Mouse (Mus musculus) left cerebral cortex, postnatal 36 days (tissue): Measurements from ENCODE around the gene Sec22b. TPM values are rescaled to one million over a fixed set of nuclear protein-coding genes. Genes with fewer than 3 reads are reported as not detected.

Source experiments
- DNase-seq, 2 experiments: peaks; one replicate each; pipeline ENCODE4 v3.0.0; 2021 to 2022; ENCODE audit warnings: low spot score in 2 of 2, mixed read lengths in 1 of 2
- intact Hi-C: fragments of 180-260 bp; cut with DNase I; formaldehyde crosslinking; loops from one replicate; pipeline ENCODE4 v1.15.1; 2025
- total RNA-seq, 2 experiments: library from RNA; stranded (reverse); gene quantifications; 2 replicates each; pipeline ENCODE4 v1.2.3; 2021

The Sec22b gene
- total RNA-seq, 2 experiments from 2014 or later = 72.5 to 79.6 TPM

DNA sequence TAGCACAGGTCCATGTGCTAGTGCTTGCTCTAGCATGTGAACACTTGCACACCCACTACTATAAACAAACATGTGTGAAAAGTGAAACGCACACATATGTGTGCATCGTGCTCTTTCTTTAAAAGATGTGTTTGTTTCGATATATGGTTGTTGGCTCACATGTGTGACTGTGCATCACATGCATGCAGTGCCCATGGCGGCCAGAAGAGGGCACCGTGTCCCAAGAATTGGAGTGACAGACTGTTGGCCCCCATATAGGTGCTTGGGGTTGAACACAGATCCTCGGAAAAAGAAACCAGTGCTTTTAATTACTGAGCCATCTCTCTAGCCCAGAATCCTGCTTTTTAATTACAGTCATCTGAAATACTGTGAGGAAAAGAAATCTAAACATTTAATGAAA is 6.3 kb upstream of the Sec22b start:
- intact Hi-C loops = no loop called here
- no peak for DNase-seq

DNA sequence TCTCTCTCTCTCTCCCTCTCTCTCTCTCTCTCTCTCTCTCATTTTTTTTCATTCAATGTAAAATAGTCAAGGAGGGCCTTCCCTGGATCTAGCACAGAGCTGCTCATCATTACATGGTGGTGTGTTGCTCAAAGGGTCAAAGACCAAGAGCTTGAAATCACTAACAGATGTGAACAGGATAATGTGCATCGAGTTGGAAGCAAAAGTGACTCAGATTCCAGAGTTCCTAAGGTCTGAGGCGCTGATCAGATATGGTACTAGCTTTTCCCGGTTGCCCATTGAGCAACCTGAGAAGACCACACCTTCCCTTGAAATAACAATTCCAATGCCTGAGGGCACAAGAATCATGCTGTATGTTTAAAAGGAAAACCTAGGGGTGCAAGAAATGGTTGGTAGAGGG is 2.6 kb upstream of the Sec22b start:
- intact Hi-C loops = no loop called here
- no peak for DNase-seq

DNA sequence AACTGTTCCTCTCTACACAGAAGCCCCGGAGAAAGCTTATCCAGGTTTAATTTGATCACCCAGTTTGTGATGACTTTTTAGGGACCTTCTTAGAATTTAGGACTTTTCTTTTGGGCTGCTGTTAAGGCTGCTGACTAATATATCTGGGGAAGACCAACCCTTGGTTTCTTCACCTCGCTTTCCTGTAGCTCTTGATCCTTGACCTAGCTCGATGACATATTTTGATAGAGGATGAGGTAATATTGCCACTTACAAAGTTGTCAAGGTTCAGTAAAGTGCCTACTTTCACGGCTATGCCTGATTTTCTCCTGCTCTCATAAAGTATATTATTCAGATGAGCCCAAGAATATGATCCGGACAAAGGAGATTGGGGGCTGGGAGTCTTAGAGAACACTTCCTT is 596 bp downstream of the Sec22b start:
- intact Hi-C loops = no loop called here
- DNase-seq = no peak

DNA sequence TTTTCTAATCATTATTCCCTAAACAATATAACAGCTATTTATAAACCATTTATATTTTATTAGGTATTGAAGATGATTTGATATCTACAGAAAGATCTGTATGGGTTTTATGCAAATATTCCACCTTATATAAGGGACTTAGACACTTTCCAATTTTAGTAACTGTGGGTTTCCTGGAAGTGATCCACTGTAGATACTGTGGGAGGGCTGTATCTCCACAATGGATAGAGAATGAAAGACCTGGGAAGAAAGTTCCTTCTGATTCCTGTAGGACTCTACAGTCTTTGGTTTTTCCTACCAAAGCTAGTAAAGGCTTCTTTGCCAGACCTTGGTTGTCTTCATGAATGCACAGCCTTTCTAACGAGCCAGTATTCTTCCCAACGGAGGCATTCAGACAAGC is 8.7 kb downstream of the Sec22b start:
- intact Hi-C loops = no loop called here
- DNase-seq = no peak

DNA sequence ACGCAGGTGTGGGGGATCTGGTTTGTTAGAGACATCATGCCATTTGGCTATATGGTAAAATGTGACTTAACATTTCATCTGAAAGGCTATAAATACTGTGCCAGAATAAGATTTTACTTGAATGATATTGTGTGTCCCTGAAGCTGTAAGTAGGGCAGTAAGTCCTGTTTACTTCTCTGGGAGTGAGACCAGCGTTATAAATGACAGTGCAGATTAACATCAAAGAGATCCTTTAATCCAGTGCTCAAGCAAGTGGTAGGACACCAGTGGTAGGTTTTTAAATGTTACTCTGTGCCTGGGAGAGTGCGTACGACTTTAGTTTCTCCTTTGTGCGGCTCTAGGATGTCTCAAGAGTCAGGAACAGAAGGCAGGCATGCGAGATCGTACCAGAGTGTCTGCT is 10.1 kb downstream of the Sec22b start:
- intact Hi-C loops = no loop called here

DNA sequence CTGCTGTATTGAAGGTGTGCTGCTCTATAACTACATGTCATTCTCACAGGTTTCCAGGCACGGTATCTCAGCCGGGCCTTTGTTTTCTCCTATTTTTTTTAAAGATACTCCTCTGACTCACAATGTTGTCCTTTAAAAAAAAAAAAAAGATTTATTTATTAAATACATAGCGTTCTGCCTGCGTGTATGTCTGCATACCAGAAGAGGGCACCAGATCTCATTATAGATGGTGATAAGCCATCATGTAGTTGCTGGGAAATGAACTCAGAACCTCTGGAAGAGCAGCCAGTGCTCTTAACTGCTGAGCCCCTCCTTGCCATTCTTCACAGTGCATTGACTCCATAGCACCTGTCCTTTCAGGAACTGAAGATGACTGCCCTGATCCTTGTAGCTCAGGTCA is 14.1 kb downstream of the Sec22b start:
- no peak for DNase-seq
- intact Hi-C loops = no loop called here

More for the DNA sequence above, 10.1 kb downstream of the Sec22b start:
- no peak for DNase-seq

DNA sequence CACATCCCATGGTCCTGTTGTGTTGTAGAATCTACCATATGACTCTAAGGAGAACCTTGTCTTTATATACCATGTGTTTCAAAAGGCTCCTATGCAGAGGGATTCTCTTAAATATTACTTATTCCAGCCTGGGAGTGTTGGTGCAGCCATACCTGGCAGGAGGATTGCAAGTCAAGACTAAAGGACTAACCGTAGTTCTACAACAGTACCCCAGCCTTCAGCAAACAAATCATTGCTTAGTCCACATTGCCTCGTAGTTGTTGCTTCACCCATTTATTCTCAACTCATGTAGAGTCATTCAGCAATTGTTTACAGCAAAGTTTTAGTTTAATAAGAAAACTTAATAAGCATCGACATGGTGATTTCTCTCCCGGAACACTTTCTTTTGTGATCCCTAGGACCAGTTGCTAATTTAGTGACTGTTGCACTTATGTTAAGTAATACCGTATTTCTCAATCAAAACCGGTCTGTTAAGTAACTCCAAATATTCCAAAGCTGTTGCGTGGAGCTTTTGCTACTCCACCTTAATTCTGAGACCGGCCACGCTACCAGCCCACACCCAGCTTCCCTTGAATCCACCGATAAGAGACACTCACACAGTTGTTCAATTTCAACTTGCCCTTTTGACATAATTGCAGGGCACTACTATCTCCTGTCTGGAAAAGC is 18.0 kb downstream of the Sec22b start:
- intact Hi-C loops = no loop called here
- no peak for DNase-seq

DNA sequence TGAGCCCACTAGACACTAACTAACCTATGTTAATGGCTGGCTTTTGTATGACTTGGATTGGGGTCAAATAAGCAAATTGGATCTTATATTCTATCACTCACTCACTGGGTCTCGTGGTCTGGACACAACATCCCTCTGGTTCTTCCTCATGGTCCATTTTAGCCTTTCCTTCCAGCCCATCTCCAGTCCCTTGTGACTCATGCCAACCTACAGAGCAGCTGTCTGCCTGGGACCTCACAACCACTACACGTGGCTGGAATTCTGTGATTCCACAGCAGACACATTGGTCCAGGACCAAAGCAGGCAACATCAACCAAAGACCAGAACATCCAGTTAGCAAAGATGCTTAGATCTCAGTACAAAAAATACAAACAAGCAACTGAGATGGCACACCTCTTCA is 24.3 kb downstream of the Sec22b start:
- DNase-seq = no peak
- intact Hi-C loops = loop anchor here (5.0 kb wide), 1 partner anchor 387 kb away; no protein-coding TSS in a partner anchor

DNA sequence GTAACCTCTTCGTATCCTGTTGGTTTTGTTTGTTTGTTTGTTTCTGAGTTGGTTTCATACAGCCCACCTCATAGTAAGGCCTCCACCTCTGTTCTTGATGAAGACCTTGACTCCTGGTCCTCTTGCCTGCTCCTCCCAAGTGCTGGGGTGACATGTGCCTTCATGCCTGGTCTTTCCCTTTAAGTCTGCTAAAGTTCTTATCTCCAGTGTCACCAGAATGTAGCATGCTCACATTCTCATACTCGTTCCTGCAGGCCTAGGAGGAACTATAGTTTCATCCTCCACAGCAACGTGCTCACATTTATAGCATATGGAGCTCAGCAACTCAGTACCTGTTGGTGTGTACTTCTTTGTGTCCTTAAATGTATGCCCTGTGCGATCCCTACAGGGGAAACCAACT is 26.3 kb downstream of the Sec22b start:
- no peak for DNase-seq
- intact Hi-C loops = loop anchor here (5.0 kb wide), 1 partner anchor 385 kb away; no protein-coding TSS in a partner anchor

DNA sequence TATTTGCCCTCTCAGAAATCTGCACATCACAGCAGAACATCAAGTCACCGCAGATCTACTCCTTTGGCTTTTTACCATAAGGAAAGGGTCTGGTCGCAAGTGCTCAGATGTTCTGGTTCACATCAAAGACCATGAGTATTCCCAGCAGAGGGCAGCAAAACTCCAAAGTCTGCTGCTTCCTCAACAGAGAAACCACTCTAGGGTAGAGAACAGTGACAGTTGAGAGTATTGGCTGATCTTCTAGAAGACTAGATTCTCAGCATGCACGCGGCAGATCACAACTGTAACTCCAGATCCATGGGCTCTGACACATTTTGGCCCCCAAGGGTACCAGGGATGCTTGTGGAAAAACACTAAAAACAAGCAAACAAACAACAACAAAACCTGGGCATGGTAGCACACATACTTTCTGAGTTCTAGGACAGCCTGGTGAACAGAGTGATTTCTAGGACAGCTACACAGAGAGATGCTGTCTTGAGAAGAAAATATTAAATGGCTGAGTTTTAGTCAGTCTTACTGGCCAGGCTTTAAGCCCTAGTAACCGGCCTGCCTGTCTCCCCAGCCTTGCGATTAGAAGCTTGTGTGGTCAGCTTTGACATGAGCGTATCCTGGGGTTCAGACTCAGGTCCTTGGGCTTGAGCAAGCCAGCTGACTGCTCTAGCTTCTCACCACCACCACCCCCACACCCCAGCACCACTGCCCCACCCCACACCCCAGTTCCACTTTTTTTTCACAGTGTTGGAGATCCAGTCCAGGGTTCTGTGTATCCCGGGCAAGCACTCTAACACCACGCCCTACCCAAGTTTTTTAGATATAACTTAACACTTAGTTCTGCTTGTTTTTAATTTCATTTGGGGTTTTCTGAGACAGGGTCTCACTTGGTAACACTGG is 28.2 kb downstream of the Sec22b start:
- intact Hi-C loops = loop anchor here (1.0 to 5.0 kb wide), 2 partner anchors 295 to 383 kb away; no protein-coding TSS in a partner anchor
- DNase-seq = peak; percentile 57 to 69

DNA sequence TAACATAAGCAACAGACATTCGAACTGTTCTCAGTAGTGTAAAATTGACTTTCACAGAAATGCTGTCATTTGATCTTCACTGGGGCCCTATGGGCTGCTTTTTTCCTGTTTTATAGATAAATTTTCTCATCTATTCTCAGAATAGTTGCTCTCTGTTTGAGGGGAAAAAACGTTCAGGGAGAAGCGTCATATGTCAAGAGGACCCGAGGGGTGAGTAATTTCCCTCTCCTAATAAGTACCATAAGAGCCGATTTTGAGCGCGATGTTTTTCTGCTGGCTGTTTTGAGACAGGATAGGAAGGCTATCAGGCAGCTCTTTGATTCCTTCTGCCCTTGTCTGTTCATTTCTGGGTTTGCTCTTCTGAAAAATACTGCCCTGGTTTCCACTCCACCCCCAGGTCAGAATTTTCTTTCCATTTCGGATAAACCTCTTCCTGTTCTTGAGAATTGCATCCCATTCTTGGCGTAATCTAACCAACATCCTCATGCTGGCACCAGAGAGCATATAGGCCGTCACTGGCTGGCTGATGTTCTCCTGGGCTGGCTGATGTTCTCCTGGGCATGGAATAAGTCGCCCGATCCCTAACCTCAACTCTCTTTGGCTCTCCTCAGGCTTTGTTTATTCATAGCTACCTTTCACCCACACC is 29.3 kb downstream of the Sec22b start:
- DNase-seq = no peak
- intact Hi-C loops = loop anchor here (5.0 to 10.0 kb wide), 2 partner anchors 82 to 185 kb away; partner anchors contain the start of gene Notch2

DNA sequence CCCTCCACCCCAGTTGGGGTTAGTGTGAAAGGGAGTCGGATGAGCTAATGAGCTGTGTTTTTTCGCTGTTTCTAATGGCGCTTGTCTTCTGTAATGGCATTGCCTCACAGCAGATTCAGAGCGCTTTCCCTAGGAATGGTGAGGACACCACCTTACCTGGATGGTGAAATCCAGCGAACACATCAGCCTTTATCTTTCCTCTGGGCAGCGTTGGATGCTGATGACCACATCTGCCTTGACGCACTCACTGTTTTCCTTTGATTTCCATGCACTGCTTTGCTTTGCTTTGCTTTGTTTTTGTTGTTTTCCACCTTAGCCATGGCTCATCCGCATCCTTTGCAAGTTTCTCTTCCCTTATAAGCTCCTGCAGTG is 29.8 kb downstream of the Sec22b start:
- no peak for DNase-seq
- intact Hi-C loops = loop anchor here (5.0 to 10.0 kb wide), 2 partner anchors 82 to 184 kb away; partner anchors contain the start of gene Notch2

DNA sequence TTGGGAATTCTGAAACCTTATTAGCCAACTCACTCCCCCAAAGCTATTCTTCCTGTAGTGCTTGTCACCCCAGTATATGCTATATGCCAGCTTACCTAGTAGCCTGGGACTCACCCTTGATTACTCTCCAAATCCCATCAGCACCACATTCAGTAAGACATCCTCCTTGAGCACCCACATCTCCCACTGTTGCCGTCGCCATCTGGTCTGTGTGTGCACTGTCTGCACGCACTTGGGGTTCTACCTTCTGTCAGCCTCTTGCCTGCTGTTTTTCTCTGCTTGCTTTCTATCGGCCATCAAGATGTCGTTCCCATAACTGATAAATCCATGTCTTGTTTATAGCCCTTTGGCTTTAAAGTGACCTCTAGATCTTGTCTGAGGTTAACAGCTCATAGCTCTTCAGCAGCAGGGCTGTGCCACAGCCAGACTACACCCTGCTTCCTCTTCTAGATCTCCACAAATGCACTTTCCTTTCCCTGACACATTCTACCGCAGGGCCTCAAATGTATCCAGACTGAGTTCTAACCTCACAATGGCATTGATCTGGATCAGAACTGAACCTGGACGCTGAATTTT is 30.4 kb downstream of the Sec22b start:
- peak; percentile 64 to 70 for DNase-seq
- intact Hi-C loops = loop anchor here (5.0 to 10.0 kb wide), 2 partner anchors 81 to 183 kb away; partner anchors contain the start of gene Notch2

DNA sequence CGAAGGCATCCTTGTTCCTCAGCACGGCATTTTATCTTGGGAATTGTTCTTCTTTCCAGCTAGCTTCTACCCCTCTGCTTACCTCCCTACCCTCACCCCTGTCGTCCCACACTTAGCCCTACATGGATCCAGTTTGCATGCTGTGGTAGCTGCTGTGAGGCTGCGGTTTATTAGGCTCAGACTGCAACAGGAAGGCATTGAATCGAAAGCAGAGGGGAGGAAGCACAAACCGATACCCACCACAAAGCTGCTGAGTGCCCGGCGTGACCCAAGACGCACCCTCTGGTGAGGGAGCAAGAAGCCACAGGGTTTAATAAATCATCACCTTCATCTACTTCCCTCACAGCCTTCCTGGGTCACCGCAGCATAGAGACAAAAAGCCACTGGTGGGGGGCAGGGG is 31.1 kb downstream of the Sec22b start:
- intact Hi-C loops = loop anchor here (5.0 to 10.0 kb wide), 2 partner anchors 80 to 183 kb away; partner anchors contain the start of gene Notch2

DNA sequence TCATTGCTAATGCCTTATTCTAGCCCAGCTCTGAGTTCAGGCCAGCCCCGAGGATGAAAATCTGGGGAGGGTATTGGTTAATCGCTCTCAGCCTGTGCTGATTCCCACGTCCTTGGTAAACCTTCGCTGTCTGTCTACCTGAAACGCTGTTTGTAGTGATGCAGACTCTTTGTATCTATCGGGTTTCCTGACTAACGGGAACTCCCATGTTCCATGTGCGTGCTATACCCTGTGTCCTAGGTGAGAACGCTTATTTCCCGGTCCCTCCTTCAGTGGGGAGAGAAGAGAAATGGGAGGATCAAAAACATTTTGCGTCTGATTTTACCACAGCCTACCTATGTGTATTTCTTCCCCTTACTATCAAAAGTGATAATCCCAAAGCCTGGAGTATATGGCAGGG is 31.8 kb downstream of the Sec22b start:
- intact Hi-C loops = loop anchor here (5.0 to 10.0 kb wide), 2 partner anchors 80 to 182 kb away; partner anchors contain the start of gene Notch2
- no peak for DNase-seq

More for the DNA sequence above, 31.1 kb downstream of the Sec22b start:
- no peak for DNase-seq

DNA sequence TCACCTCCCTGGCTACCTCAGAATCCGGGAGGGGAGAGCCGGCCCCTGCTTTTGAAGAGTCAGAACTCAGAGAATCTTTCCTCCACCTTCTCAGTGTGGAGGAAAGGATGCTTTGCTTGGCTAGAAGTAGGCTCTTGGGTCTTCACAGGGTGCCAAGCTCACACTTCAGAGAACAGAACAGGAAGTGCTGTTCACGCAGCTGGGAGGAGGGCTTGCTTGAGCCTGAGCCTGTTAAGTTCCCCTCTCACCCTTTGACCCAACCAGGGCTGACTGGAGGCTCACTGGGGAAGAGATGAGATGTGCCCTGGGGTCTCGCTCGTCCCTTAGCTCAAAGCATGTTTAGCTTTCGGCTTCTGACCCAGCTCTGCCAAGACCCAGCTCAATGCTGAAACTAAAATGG is 32.3 kb downstream of the Sec22b start:
- DNase-seq = no peak
- intact Hi-C loops = loop anchor here (5.0 to 10.0 kb wide), 2 partner anchors 79 to 182 kb away; partner anchors contain the start of gene Notch2

DNA sequence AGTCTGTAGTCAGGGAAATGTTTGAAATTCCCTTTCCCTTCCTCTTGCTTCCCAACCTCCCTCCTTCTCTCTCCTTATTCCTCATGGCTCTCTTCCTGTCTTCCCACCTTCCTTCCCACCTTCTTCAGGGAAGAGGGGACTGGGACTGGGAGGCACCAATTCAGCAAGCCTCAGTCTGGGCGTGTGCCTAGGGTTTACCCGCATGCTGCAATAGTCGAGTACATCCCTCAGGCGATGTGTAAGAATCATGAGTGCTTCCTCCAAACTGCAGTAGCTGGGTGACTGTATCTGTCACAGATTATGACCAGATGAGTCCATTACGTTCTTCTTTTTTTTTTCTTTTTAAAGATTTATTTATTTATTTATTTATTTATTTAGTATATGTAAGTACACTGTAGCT is 32.8 kb downstream of the Sec22b start:
- no peak for DNase-seq
- intact Hi-C loops = loop anchor here (5.0 to 10.0 kb wide), 2 partner anchors 78 to 181 kb away; partner anchors contain the start of gene Notch2

DNA sequence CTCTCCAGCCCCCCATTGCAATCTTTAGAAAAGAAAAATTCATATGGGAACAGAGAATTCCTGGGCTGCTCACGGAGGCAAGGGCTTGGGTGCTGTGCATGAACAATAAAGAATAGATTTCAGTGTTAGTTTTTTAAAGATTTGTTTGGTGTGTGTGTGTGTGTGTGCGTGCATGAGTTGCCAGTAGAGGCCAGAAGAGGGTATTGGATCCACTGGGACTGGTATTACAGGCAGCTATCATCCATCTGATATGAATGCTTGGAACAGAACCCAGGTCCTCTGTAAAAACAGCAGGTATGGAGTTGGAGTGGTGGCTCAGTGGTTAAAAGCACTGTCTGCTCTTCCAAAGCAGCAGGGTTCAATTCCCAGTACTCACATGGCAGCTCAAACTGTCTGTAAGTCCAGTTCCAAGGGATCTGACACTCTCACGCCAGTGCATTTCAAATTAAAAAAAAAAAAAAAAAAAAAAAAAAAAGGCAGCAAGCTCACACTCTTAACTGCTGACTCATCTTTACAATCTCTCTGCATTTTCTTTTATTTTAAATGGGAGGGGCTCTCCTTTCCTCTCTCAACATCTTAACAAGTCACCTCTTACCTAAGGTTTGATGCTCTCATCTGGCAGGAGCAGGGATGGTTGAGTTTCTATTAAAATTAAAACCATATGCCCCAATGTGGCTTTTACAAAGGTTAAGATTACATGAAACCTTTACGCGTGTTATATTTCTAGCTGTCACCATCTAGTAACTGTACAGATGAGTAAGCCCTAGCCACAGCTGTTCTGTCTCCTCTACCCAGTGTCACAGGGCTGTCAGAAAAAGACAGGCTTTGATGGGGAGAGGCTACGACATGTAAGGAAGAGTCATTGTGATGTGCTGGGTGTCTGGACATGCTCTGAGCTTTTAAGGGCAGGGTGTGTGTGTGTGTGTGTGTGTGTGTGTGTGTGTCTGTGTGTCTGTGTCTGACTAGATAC is 33.6 kb downstream of the Sec22b start:
- intact Hi-C loops = loop anchor here (5.0 to 10.0 kb wide), 2 partner anchors 78 to 180 kb away; partner anchors contain the start of gene Notch2
- DNase-seq = no peak
